Mouse (Mus musculus): ENCODE results near the gene Aff1.

DNA sequence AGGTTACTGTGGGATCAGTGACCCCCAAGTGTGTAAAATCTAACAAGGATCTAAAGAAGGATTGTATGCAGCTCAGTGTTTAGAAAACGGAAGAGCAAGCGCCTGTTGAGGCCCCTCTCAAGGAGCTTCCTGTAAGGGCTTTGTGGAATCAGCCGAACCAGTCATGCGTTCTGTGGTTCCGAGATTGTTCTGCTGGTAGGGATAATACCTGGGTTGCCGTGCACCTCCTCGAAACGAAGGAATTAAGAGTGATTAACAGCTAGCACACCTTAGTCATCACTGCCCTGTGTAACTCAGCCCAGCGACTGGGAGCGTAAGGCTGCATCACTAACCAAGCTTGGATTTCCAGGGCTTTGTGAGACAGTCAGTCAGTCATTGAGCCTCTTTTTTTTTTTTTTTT, 87.7 kb downstream of the Aff1 start:
- TF ChIP-seq CTCF (IDR thresholded peaks at IDR 0.05; ENCODE audit: low read depth) (no peak), EP300 (IDR thresholded peaks at IDR 0.05; ENCODE audit: low read depth) (no peak)
